Mouse (Mus musculus) stomach, postnatal 0 days (tissue): Measurements from ENCODE around the gene Eif4enif1. TPM values are rescaled to one million over a fixed set of nuclear protein-coding genes. Genes with fewer than 3 reads are reported as not detected.

ENCODE experiments used
- ATAC-seq: fragments of 200-750 bp; cut with Nextera tagmentation; 2 replicates; pipeline ENCODE4 v1.8.0; 2017; ENCODE audit not compliant: low FRiP score, low TSS enrichment
- DNase-seq: peaks from one replicate; pipeline ENCODE4 v3.0.0-alpha.2; 2016; ENCODE audit warnings: low spot score
- H3K27ac ChIP-seq: fragments of 300-500 bp; sonication (generic); replicated peaks from 2 replicates; pipeline ENCODE4 v1.5.1; 2014; ENCODE audit warnings: mild to moderate bottlenecking, control low read depth
- H3K27me3 ChIP-seq: fragments of 300-500 bp; sonication (generic); 2 replicates; pipeline ENCODE4 v1.6.1; 2014; ENCODE audit warnings: low read length; ENCODE audit not compliant: control insufficient read depth, insufficient read depth
- H3K36me3 ChIP-seq: fragments of 300-500 bp; sonication (generic); 2 replicates; pipeline ENCODE4 v1.6.1; 2014; ENCODE audit warnings: low read length, mixed read lengths; ENCODE audit not compliant: control insufficient read depth, insufficient read depth
- H3K4me1 ChIP-seq: fragments of 300-500 bp; sonication (generic); replicated peaks from 2 replicates; pipeline ENCODE4 v1.6.1; 2014; ENCODE audit warnings: antibody characterized with exemption; ENCODE audit not compliant: control insufficient read depth, insufficient read depth
- H3K4me2 ChIP-seq: fragments of 300-500 bp; sonication (generic); replicated peaks from 2 replicates; pipeline ENCODE4 v1.6.1; 2014; ENCODE audit warnings: low read depth, mild to moderate bottlenecking, control low read depth, moderate library complexity
- H3K4me3 ChIP-seq: fragments of 300-500 bp; sonication (generic); 2 replicates; pipeline ENCODE4 v1.5.1; 2014; ENCODE audit warnings: low read depth, low read length, control low read depth
- H3K9ac ChIP-seq: fragments of 300-500 bp; sonication (generic); 2 replicates; pipeline ENCODE4 v1.6.1; 2014; ENCODE audit warnings: mild to moderate bottlenecking, low read length, control low read depth, mixed read lengths
- H3K9me3 ChIP-seq: fragments of 300-500 bp; sonication (generic); 2 replicates; pipeline ENCODE4 v1.6.1; 2016; ENCODE audit warnings: low read length; ENCODE audit not compliant: control insufficient read depth
- CTCF ChIP-seq: IDR thresholded peaks from 2 replicates; pipeline ENCODE4 v1.5.1; 2016; ENCODE audit warnings: antibody characterized with exemption, low read depth, mild to moderate bottlenecking, moderate library complexity
- EP300 ChIP-seq: optimal IDR thresholded peaks from 2 replicates; pipeline ENCODE3; 2016; ENCODE audit warnings: antibody characterized with exemption
- WGBS: fragments of 180-500 bp; shearing (Covaris S2); extraction: QIAGEN DNeasy Blood & Tissue Kit; methylation state at CpG from one replicate; pipeline ENCODE4 v1.1.7; 2014; 5-methylcytosine and 5-hydroxymethylcytosine counted together
- polyA plus RNA-seq: library from polyadenylated mRNA; unstranded; fragments of >200 nt; fragmentation: Nextera tagmentation; extraction: Ambion mirVana; gene quantifications from 2 replicates; pipeline ENCODE4 v1.2.1, GENCODE M21; 2015

Gene Eif4enif1
- polyA plus RNA-seq, 1 experiment from 2014 or later: 15.3 TPM

GRCm38 (mm10) chr11:3205207-3205606 lies 3.0 kb downstream of the Eif4enif1 start:
- no peak for TF ChIP-seq EP300
- TF ChIP-seq CTCF: no peak
- H3K4me3 ChIP-seq: no peak overlapping the region
- no peaks in the 10 kb centered on the region for H3K27me3 ChIP-seq
- no peak overlapping the region for H3K9ac ChIP-seq
- ATAC-seq: no peak
- no peaks in the 10 kb centered on the region for H3K9me3 ChIP-seq
- no peak for DNase-seq
- 89% methylated on average over 3 of the region's 3 CpGs for WGBS
- H3K4me2 ChIP-seq: no peak overlapping the region
- H3K27ac ChIP-seq: no peak overlapping the region
- 0 out of 2 replicates have a peak, but pooled peaks cover 2% of the 10 kb centered on the region for H3K36me3 ChIP-seq
- H3K4me1 ChIP-seq: no peaks in the 10 kb centered on the region

DNA sequence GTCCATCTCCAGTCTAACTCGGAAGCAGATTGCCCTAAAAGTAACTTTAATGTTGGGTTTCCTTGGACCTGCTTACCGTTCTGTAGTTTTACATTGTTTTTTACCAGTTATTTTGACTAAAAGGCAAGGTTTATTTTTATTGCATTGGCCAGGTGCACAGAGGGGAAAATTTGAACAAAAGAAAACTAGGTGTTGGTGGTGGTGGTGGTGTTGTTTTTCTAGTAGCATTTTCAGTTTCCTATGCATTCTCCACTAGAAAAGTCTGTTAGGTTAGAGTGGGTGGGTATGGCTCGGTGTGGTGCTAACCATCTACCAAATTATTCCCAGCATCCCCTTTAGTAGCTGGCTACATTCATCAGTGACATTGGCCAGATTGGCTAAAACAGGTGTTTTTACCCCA lies 4.6 kb downstream of the Eif4enif1 start:
- DNase-seq (no peak), ATAC-seq (no peak)
- Histone ChIP-seq H3K27me3 (no peaks in the 10 kb centered on the region), H3K4me3 (no peak overlapping the region), H3K9ac (no peak overlapping the region), H3K9me3 (no peaks in the 10 kb centered on the region), H3K36me3 (peaks cover 4% of the 10 kb centered on the region; the same call in 1 of the 2 replicates), H3K4me2 (no peak overlapping the region), H3K4me1 (no peaks in the 10 kb centered on the region), H3K27ac (no peak overlapping the region)
- 89% methylated on average over 3 of the region's 3 CpGs for WGBS
- no peak for TF ChIP-seq EP300
- no peak for TF ChIP-seq CTCF

DNA sequence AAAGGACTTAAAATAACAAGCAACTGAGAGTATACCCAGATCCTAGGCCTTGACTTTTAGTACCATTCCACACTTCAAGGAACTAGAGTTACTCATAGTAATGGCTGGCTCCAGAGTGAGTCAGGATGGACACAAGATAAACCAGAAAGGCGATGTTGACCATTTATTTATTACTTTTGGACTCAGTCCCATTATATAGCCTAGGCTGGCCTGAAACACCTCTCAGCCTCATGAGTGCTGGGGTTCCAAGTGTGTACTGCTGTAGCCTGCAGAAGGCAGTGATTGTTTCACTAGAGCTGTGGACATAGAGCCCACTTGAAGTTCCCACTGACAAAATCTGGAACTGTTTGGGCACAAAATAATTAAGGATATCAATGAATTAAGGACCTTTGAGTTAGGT lies 10.3 kb downstream of the Eif4enif1 start:
- no peaks in the 10 kb centered on the region for H3K4me1 ChIP-seq
- H3K9me3 ChIP-seq: no peaks in the 10 kb centered on the region
- H3K36me3 ChIP-seq: peaks cover 9% of the 10 kb centered on the region
- H3K27ac ChIP-seq: no peak overlapping the region
- 75% methylated on average over 1 of the region's 1 CpGs for WGBS
- H3K9ac ChIP-seq: no peak overlapping the region
- TF ChIP-seq CTCF: no peak
- no peak for TF ChIP-seq EP300
- ATAC-seq: peak; percentile 83
- no peak for DNase-seq
- H3K27me3 ChIP-seq: no peaks in the 10 kb centered on the region
- no peak overlapping the region for H3K4me2 ChIP-seq
- H3K4me3 ChIP-seq: no peak overlapping the region

DNA sequence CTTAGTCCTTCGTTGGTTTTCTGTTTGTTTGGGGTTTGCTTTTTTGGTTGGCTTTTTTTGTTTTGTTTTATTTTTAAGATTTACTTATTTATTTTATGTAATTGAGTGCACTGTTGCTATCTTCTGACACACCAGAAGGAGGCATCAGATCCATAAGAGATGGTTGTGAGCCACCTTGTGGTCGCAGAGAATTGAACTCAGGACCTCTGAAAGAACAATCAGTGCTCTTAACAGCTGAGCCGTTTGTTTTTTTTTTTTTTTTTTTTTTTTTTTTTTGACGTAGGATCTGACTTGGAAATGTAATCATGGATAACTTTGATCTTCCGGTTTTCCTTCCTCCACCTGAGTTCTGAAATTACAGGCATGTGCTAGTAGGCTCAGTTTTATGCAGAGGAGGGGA lies 20.9 kb downstream of the Eif4enif1 start:
- H3K4me1 ChIP-seq: no peaks in the 10 kb centered on the region
- H3K9ac ChIP-seq: no peak overlapping the region
- no peaks in the 10 kb centered on the region for H3K9me3 ChIP-seq
- DNase-seq (no peak), ATAC-seq (no peak)
- H3K27me3 ChIP-seq: no peaks in the 10 kb centered on the region
- H3K27ac ChIP-seq: no peak overlapping the region
- H3K36me3 ChIP-seq: peaks cover 19% of the 10 kb centered on the region
- 70% methylated on average over 5 of the region's 5 CpGs for WGBS
- no peak overlapping the region for H3K4me2 ChIP-seq
- TF ChIP-seq EP300: no peak
- peak; percentile 42 for TF ChIP-seq CTCF
- no peak overlapping the region for H3K4me3 ChIP-seq

GRCm38 (mm10) chr11:3227113-3227512 lies 24.9 kb downstream of the Eif4enif1 start:
- WGBS: 94% methylated on average over 3 of the region's 3 CpGs
- H3K36me3 ChIP-seq: peaks cover 16% of the 10 kb centered on the region; the same call in 1 of the 2 replicates
- no peaks in the 10 kb centered on the region for H3K9me3 ChIP-seq
- H3K27me3 ChIP-seq: no peaks in the 10 kb centered on the region
- TF ChIP-seq EP300 (no peak), CTCF (no peak)
- H3K4me1 ChIP-seq: no peaks in the 10 kb centered on the region
- no peak overlapping the region for H3K4me2 ChIP-seq
- no peak overlapping the region for H3K9ac ChIP-seq
- H3K27ac ChIP-seq: no peak overlapping the region
- DNase-seq (no peak), ATAC-seq (no peak)
- no peak overlapping the region for H3K4me3 ChIP-seq

- H3K9ac ChIP-seq: no peak overlapping the region
- H3K27ac ChIP-seq: no peak overlapping the region
- H3K4me3 ChIP-seq: no peak overlapping the region
- WGBS: 66% methylated on average over 3 of the region's 3 CpGs
- no peaks in the 10 kb centered on the region for H3K9me3 ChIP-seq
- DNase-seq (no peak), ATAC-seq (no peak)
- peaks cover 13% of the 10 kb centered on the region; the same call in 1 of the 2 replicates for H3K36me3 ChIP-seq
- no peak overlapping the region for H3K4me2 ChIP-seq
- no peaks in the 10 kb centered on the region for H3K27me3 ChIP-seq
- no peak for TF ChIP-seq EP300
- TF ChIP-seq CTCF: no peak
- H3K4me1 ChIP-seq: no peaks in the 10 kb centered on the region
Observed at GRCm38 (mm10) chr11:3232248-3232647, 30.1 kb downstream of the Eif4enif1 start.
